Mouse (Mus musculus) T-cell, adult 2 months (primary cell): Measurements from ENCODE around the gene Ltbp1.

ENCODE experiments used
- DNase-seq: peaks from one replicate; pipeline ENCODE4 v3.0.0; 2022; ENCODE audit warnings: low spot score

The Ltbp1 gene

GRCm38 (mm10) chr17:75177920-75178867 is 172.8 kb downstream of the Ltbp1 start:
- DNase-seq: no peak

GRCm38 (mm10) chr17:75179001-75179400 is 173.6 kb downstream of the Ltbp1 start:
- no peak for DNase-seq

- DNase-seq: no peak
Measured at GRCm38 (mm10) chr17:75180301-75180700, 174.9 kb downstream of the Ltbp1 start.

- no peak for DNase-seq
Measured at GRCm38 (mm10) chr17:75180956-75181588, 175.7 kb downstream of the Ltbp1 start.

- no peak for DNase-seq
Measured at GRCm38 (mm10) chr17:75182319-75183001, 177.1 kb downstream of the Ltbp1 start.

GRCm38 (mm10) chr17:75186732-75187509 is 181.6 kb downstream of the Ltbp1 start:
- no peak for DNase-seq

GRCm38 (mm10) chr17:75196952-75197351 is 191.6 kb downstream of the Ltbp1 start:
- DNase-seq: no peak

- DNase-seq: no peak
Measured at GRCm38 (mm10) chr17:75198767-75199166, 193.4 kb downstream of the Ltbp1 start.

GRCm38 (mm10) chr17:75199694-75200093 is 194.3 kb downstream of the Ltbp1 start:
- DNase-seq: no peak

- DNase-seq: no peak
Measured at GRCm38 (mm10) chr17:75202314-75202713, 196.9 kb downstream of the Ltbp1 start.

- no peak for DNase-seq
Measured at GRCm38 (mm10) chr17:75204065-75204464, 198.7 kb downstream of the Ltbp1 start.

- DNase-seq: no peak
Measured at GRCm38 (mm10) chr17:75206281-75206680, 200.9 kb downstream of the Ltbp1 start.

- no peak for DNase-seq
Measured at GRCm38 (mm10) chr17:75208164-75208698, 202.9 kb downstream of the Ltbp1 start.

GRCm38 (mm10) chr17:75210526-75210925 is 205.2 kb downstream of the Ltbp1 start:
- DNase-seq: no peak

- DNase-seq: no peak
Measured at GRCm38 (mm10) chr17:75216362-75216761, 211.0 kb downstream of the Ltbp1 start.

GRCm38 (mm10) chr17:75218700-75219099 is 213.3 kb downstream of the Ltbp1 start:
- DNase-seq: no peak

- DNase-seq: no peak
Measured at GRCm38 (mm10) chr17:75228321-75228720, 223.0 kb downstream of the Ltbp1 start.

- DNase-seq: no peak
Measured at GRCm38 (mm10) chr17:75233206-75233605, 227.8 kb downstream of the Ltbp1 start.

- DNase-seq: no peak
Measured at GRCm38 (mm10) chr17:75233923-75234322, 228.6 kb downstream of the Ltbp1 start.

- no peak for DNase-seq
Measured at GRCm38 (mm10) chr17:75235781-75236180, 230.4 kb downstream of the Ltbp1 start.

- no peak for DNase-seq
Measured at GRCm38 (mm10) chr17:75236543-75236942, 231.2 kb downstream of the Ltbp1 start.

- no peak for DNase-seq
Measured at GRCm38 (mm10) chr17:75237456-75237855, 232.1 kb downstream of the Ltbp1 start.
